Mouse (Mus musculus): ENCODE measurements around the gene Mrpl2. TPM values are rescaled to one million over a fixed set of nuclear protein-coding genes. Genes with fewer than 3 reads are reported as not detected.

Mrpl2 gene
- polyA plus RNA-seq, 1 experiment from 2014 or later = 100 TPM

DNA sequence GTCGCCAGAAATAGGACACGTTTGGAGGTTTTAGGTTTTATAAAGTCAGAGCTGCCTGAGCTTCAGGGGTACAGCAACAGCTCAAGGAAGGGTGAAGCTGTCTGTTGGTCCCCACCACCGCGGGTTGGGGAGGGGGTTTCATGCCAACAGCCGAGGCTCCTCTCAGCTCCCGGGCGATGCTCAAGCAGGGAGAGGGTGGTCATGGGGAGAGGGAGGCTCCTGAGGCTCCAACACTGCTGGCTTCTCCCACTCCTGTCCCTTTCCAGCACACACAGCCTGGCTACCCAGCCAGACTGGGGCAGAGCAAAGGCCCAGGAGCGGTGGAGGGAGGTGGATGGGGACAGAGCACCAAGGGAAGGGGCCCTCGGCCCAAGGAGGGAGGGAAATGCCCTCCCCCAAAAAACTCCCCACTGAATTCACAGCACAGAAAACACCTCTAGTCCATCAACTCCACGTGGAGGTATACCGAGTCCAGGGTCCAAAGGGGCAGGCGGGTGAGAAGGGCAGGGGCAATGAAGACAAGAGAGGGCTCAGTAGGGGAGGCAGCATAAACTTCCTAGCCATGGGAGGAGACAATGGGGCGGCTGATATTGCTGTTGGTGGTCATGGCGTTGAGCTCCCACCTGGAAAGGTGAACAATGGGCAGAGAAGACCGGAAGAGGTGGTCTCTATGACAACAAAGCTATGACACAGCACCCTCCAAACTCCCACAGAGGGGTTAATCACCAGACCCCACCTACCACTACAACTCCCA lies 28.7 kb downstream of the Mrpl2 start:
- peak overlapping the region; percentile 61 for H3K4me3 ChIP-seq (ENCODE audit: low read depth, low read length)
- no peaks in the 10 kb centered on the region for H3K9me3 ChIP-seq (ENCODE audit: control insufficient read depth, low read length)
- H3K27me3 ChIP-seq (ENCODE audit: control insufficient read depth, insufficient read depth, low read length) = no peaks in the 10 kb centered on the region
- H3K4me1 ChIP-seq (ENCODE audit: control insufficient read depth, insufficient read depth, low read length) = peaks cover 22% of the 10 kb centered on the region
- peak; percentile 82 for DNase-seq (ENCODE audit: low spot score, missing footprints)
- ATAC-seq (ENCODE audit: low FRiP score) = peak; percentile 45
- H3K36me3 ChIP-seq (ENCODE audit: control insufficient read depth, insufficient read depth, low read length) = peaks cover 14% of the 10 kb centered on the region
- 17% methylated on average over 15 of the region's 15 CpGs for WGBS
- peak overlapping the region; percentile 76 for H3K4me2 ChIP-seq
- peak overlapping the region; percentile 45; the same call in 1 of the 2 replicates for H3K27ac ChIP-seq (ENCODE audit: low read depth, low read length)
- peak overlapping the region; percentile 67 for H3K9ac ChIP-seq (ENCODE audit: low read length)

DNA sequence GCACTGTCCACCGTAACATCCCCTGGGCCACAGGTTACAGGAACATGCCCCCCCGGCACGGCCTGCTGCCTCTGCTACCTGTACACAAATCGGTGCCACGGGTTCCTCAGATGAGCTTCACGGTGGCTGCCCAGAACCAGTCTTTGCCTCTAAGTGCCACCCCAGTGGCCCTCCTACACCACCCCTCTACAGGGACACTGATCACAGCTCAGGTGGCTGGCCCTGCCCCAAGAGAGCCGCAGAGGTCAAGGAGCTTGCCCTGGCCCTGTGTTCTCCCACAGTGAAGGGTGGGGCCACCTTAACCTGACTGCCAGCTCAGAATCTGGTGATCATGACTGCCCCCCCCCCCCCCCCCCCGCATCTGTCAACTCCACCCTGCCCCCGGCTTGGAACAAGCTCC lies 32.4 kb downstream of the Mrpl2 start, which contains the start of gene Mea1:
Gene Mea1, plus strand, starts transcription at position 378 of the 400 bp plus-strand sequence.
- WGBS = 94% methylated on average over 7 of the region's 9 CpGs
- H3K27ac ChIP-seq (ENCODE audit: low read depth, low read length) = no peak within 1 kb of the TSS
- no peak for ATAC-seq (ENCODE audit: low FRiP score)

DNA sequence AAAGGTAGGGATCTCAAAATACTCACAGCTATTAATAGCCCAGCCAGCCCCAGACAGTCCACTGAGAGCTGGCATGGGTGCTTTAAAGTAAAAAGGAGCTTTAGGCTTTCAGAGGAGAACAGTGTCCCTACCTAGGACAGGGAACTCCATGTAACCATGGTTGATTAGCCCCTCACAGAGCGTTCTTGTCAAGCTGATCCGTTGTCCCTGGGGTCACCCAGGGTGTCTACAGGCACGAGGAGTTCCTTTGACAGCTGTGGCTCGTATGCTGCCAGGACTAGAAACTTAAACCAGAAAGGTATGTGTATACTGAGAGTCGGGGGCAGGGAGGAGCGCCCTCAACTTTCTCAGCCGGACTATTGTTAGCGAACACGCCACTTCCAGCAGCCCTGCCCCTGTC lies 32.9 kb downstream of the Mrpl2 start:
- H3K4me2 ChIP-seq = peak overlapping the region; percentile 50
- DNase-seq (ENCODE audit: low spot score, missing footprints) (no peak), ATAC-seq (ENCODE audit: low FRiP score) (no peak)
- H3K4me1 ChIP-seq (ENCODE audit: control insufficient read depth, insufficient read depth, low read length) = peaks cover 27% of the 10 kb centered on the region
- H3K27ac ChIP-seq (ENCODE audit: low read depth, low read length) = no peak overlapping the region
- H3K9me3 ChIP-seq (ENCODE audit: control insufficient read depth, low read length) = no peaks in the 10 kb centered on the region
- H3K9ac ChIP-seq (ENCODE audit: low read length) = 0 out of 2 replicates have a peak overlapping the region, but pooled peaks have one; percentile 74
- peaks cover 15% of the 10 kb centered on the region for H3K36me3 ChIP-seq (ENCODE audit: control insufficient read depth, insufficient read depth, low read length)
- WGBS = 74% methylated on average over 9 of the region's 9 CpGs
- 0 out of 2 replicates have a peak overlapping the region, but pooled peaks have one; percentile 5 for H3K4me3 ChIP-seq (ENCODE audit: low read depth, low read length)
- no peaks in the 10 kb centered on the region for H3K27me3 ChIP-seq (ENCODE audit: control insufficient read depth, insufficient read depth, low read length)

More for the DNA sequence above, 32.4 kb downstream of the Mrpl2 start, which contains the start of gene Mea1:
- Histone ChIP-seq H3K27me3 (ENCODE audit: control insufficient read depth, insufficient read depth, low read length) (no peaks in the 10 kb centered on the region), H3K36me3 (ENCODE audit: control insufficient read depth, insufficient read depth, low read length) (peaks cover 10% of the 10 kb centered on the region), H3K4me1 (ENCODE audit: control insufficient read depth, insufficient read depth, low read length) (peaks cover 28% of the 10 kb centered on the region), H3K9ac (ENCODE audit: low read length) (peak within 1 kb of the TSS; percentile 74), H3K9me3 (ENCODE audit: control insufficient read depth, low read length) (no peaks in the 10 kb centered on the region), H3K4me2 (peak within 1 kb of the TSS; percentile 50), H3K4me3 (ENCODE audit: low read depth, low read length) (peak within 1 kb of the TSS; percentile 83)
- no peak for DNase-seq (ENCODE audit: low spot score, missing footprints)

DNA sequence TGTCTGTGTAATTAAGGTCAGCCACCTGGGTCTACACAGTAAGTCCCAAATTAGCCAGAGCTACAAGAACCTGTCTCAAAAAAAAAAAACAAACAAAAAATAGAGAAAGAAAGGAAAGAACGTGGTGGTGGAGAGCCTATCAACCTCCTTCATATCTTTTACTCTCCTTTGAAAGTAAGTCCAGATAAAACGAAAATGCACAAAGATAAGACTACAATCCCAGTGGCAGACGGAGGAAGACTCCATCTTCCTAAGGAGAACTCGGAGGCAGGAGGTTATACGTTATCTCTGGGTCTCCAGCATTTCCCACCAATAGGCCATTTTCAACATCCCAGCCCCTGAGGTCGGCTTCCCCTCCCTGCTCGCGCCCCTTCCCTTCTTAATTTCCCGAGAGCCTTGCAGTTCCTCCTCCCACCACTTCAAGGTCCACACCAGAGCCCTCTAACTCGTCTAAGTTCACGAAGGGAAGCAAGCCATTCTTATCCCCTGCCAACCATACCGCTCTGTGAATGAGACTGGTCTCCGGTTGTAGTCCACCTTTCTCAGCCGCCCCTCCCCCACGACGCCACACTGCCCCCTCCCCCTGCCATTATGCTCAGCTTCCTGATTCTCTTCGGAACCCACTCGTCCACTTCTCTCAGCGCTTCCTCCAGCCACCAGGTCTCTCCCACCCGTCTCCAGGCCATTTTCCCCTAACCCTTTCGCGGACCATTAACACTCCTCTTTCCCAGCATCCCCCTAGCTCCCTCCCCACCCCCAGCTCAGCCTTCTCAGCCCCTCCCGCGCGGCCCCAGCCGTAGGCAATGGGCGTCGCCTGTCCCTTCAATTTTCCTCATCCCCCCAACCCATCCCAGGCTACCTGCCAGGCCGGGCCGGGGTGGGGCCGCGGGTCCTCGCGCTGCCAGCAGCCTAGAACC lies 34.1 kb downstream of the Mrpl2 start:
- H3K4me1 ChIP-seq (ENCODE audit: control insufficient read depth, insufficient read depth, low read length) = peaks cover 20% of the 10 kb centered on the region
- no peaks in the 10 kb centered on the region for H3K27me3 ChIP-seq (ENCODE audit: control insufficient read depth, insufficient read depth, low read length)
- under 1% methylated on average over 34 of the region's 34 CpGs for WGBS
- H3K9ac ChIP-seq (ENCODE audit: low read length) = peak overlapping the region; percentile 74
- ATAC-seq (ENCODE audit: low FRiP score) (peak; percentile 31), DNase-seq (ENCODE audit: low spot score, missing footprints) (peak; percentile 95)
- no peaks in the 10 kb centered on the region for H3K9me3 ChIP-seq (ENCODE audit: control insufficient read depth, low read length)
- H3K27ac ChIP-seq (ENCODE audit: low read depth, low read length) = peak overlapping the region; percentile 74
- peak overlapping the region; percentile 83 for H3K4me3 ChIP-seq (ENCODE audit: low read depth, low read length)
- H3K4me2 ChIP-seq = peak overlapping the region; percentile 50
- peaks cover 17% of the 10 kb centered on the region for H3K36me3 ChIP-seq (ENCODE audit: control insufficient read depth, insufficient read depth, low read length)

DNA sequence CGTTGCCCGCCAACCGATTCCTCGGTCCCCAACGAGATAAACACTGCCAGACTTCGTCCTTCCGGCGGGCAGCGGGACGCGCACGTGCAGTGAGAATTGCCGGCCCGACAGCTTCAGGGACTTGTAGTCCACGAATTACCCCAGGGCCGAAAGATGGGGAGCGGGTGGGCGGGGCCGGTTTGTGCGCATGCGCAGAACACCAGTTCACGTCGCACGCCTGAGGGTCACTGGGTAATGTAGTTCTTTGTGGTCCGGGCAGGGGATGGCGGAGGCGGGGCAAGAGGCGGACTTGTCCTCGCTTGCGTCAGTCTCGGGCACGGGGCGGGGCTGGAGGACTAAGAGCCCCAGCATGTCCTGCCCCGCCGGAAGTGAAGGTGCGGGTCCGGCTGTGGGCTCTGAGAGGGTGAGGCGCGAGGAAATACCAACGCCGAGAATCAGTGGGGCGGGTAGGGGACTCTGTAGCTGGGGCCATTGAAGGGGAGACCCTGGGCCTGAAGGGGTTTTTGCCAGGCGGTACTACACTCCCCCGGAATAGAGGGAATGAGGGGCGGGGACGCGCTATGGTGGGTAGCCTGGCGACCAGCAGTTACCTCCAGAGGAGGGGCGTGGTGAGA lies 34.8 kb downstream of the Mrpl2 start, which contains the start of gene Klhdc3:
Gene Klhdc3, minus strand, starts transcription at position 155 of the 614 bp plus-strand sequence.
- Histone ChIP-seq H3K9ac (ENCODE audit: low read length) (peak within 1 kb of the TSS; percentile 74), H3K4me3 (ENCODE audit: low read depth, low read length) (peak within 1 kb of the TSS; percentile 83), H3K4me2 (peak within 1 kb of the TSS; percentile 88), H3K27me3 (ENCODE audit: control insufficient read depth, insufficient read depth, low read length) (no peaks in the 10 kb centered on the region), H3K36me3 (ENCODE audit: control insufficient read depth, insufficient read depth, low read length) (peaks cover 21% of the 10 kb centered on the region), H3K4me1 (ENCODE audit: control insufficient read depth, insufficient read depth, low read length) (peaks cover 20% of the 10 kb centered on the region), H3K9me3 (ENCODE audit: control insufficient read depth, low read length) (no peaks in the 10 kb centered on the region), H3K27ac (ENCODE audit: low read depth, low read length) (peak within 1 kb of the TSS; percentile 74)
- WGBS = under 1% methylated on average over 49 of the region's 49 CpGs
- peak; percentile 99 for ATAC-seq (ENCODE audit: low FRiP score)
- DNase-seq (ENCODE audit: low spot score, missing footprints) = peak; percentile 100

DNA sequence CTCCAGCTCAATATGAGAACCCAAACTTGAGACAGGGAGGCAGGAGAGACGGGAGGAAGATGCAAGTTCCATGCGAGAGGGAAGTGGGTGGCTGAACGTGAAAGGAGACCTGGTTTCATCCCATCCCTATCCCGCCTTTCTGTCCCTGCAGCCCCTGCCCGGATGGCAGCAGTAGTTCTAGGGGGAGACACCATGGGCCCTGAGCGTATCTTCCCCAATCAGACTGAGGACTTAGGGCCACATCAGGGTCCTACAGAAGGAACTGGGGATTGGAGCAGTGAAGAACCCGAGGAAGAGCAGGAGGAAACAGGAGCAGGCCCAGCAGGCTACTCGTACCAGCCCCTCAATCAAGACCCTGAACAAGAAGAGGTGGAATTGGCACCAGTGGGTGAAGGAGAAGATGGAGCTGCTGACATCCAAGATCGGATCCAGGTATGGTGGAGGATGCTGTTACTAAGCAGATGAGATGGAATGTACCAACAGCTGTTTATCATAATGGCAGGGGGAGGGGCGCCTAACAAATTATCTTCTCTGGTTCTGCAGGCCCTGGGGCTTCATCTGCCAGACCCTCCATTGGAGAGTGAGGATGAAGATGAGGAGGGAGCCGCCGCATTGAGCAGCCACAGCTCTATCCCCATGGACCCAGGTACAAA lies 35.6 kb downstream of the Mrpl2 start:
- Histone ChIP-seq H3K27me3 (ENCODE audit: control insufficient read depth, insufficient read depth, low read length) (no peaks in the 10 kb centered on the region), H3K9me3 (ENCODE audit: control insufficient read depth, low read length) (no peaks in the 10 kb centered on the region), H3K4me2 (peak overlapping the region; percentile 88), H3K27ac (ENCODE audit: low read depth, low read length) (peak overlapping the region; percentile 20), H3K4me1 (ENCODE audit: control insufficient read depth, insufficient read depth, low read length) (peaks cover 20% of the 10 kb centered on the region), H3K9ac (ENCODE audit: low read length) (peak overlapping the region; percentile 69), H3K4me3 (ENCODE audit: low read depth, low read length) (peak overlapping the region; percentile 83), H3K36me3 (ENCODE audit: control insufficient read depth, insufficient read depth, low read length) (peaks cover 27% of the 10 kb centered on the region)
- no peak for ATAC-seq (ENCODE audit: low FRiP score)
- peak; percentile 85 for DNase-seq (ENCODE audit: low spot score, missing footprints)
- 27% methylated on average over 12 of the region's 12 CpGs for WGBS

DNA sequence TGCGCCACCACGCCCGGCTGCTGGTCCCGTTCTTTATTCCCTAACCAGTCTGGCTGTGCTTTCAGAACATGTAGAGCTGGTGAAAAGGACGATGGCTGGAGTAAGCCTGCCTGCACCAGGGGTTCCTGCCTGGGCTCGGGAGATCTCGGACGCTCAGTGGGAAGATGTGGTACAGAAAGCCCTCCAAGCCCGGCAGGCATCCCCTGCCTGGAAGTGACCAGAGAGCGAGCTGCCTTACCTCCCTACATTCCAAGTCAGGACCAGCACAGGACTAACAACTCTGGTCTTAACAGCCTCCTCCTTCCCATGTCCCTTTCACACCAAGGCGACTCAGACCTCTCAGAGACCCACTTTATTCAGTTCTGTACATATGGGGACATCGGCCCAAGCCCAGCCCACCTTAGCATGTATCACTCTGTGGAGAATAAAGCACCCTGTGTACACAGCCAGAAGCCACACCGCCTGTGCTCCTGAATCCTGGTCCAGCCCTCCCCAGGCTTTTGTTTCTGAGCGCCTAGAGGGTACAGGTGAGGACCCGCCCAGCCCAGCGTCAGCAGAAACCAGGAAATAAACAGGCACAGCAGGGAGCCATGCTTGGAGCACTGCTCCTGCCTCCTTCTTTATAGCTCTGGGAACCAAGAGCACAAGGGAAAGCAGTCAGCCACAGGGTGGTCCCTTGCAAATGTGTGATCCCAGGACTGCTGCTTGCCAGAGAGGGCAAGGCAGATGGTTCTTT lies 36.8 kb downstream of the Mrpl2 start:
- H3K4me3 ChIP-seq (ENCODE audit: low read depth, low read length) = no peak overlapping the region
- H3K27me3 ChIP-seq (ENCODE audit: control insufficient read depth, insufficient read depth, low read length) = no peaks in the 10 kb centered on the region
- DNase-seq (ENCODE audit: low spot score, missing footprints) = peak; percentile 79
- peaks cover 24% of the 10 kb centered on the region for H3K36me3 ChIP-seq (ENCODE audit: control insufficient read depth, insufficient read depth, low read length)
- no peak for ATAC-seq (ENCODE audit: low FRiP score)
- no peak overlapping the region for H3K27ac ChIP-seq (ENCODE audit: low read depth, low read length)
- no peak overlapping the region for H3K9ac ChIP-seq (ENCODE audit: low read length)
- no peak overlapping the region for H3K4me2 ChIP-seq
- H3K9me3 ChIP-seq (ENCODE audit: control insufficient read depth, low read length) = no peaks in the 10 kb centered on the region
- H3K4me1 ChIP-seq (ENCODE audit: control insufficient read depth, insufficient read depth, low read length) = peaks cover 20% of the 10 kb centered on the region
- WGBS = 85% methylated on average over 16 of the region's 16 CpGs

DNA sequence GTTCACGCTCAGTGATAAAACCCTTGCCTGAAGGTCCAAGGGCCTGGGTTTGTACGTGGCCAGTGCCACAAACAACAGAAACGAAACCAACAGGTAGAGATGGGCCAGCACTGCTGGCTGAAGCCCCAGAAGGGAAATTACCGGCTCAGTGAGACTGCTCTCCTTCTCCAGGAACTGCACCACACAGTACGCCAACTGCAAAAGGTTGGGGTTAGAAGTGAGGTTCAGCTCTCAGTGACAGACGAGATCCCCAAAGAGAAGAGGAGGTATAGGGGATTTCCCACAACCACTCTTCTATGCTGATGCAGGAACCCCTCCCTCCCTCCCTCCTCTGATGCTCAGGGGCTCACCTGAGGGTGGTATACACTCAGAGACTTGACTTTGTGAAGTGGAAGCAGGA lies 39.9 kb downstream of the Mrpl2 start:
- H3K36me3 ChIP-seq (ENCODE audit: control insufficient read depth, insufficient read depth, low read length) = peaks cover 24% of the 10 kb centered on the region
- 93% methylated on average over 6 of the region's 6 CpGs for WGBS
- no peak overlapping the region for H3K9ac ChIP-seq (ENCODE audit: low read length)

More for the DNA sequence above, 39.9 kb downstream of the Mrpl2 start:
- Histone ChIP-seq H3K27me3 (ENCODE audit: control insufficient read depth, insufficient read depth, low read length) (no peaks in the 10 kb centered on the region), H3K4me1 (ENCODE audit: control insufficient read depth, insufficient read depth, low read length) (peaks cover 8% of the 10 kb centered on the region), H3K27ac (ENCODE audit: low read depth, low read length) (no peak overlapping the region), H3K4me3 (ENCODE audit: low read depth, low read length) (no peak overlapping the region), H3K9me3 (ENCODE audit: control insufficient read depth, low read length) (no peaks in the 10 kb centered on the region), H3K4me2 (no peak overlapping the region)
- DNase-seq (ENCODE audit: low spot score, missing footprints) = no peak
- no peak for ATAC-seq (ENCODE audit: low FRiP score)

Data from midbrain, embryonic 11.5 days (tissue).